Mouse (Mus musculus): ENCODE data around the gene Atp13a1. TPM values are rescaled to one million over a fixed set of nuclear protein-coding genes. Genes with fewer than 3 reads are reported as not detected.

Atp13a1 gene
- polyA plus RNA-seq, 1 experiment from 2014 or later: 51.9 TPM

DNA sequence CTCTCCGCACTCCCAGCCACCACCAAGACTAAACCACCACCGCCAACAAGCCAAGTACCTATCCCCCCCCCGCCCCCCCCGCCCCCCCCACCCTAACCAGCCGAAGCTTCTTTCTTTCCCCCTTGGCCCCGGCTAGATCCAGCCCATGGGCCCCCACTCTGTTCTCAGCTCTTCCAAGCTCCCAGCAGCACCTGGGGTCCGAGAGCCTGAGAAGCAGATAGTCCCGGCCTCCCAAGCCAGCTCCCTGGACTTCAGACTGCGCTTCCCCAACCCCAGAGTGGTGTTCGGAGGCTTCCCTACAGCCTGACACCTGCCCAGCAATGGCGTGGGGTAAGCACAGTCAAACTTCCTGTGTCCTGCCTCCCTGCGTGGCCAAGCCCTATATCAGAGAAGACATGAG lies 13.9 kb upstream of the Atp13a1 start:
- peaks cover 12% of the 10 kb centered on the region for H3K4me1 ChIP-seq

GRCm38 (mm10) chr8:69789105-69789504 lies 1.9 kb upstream of the Atp13a1 start:
- no peak overlapping the region for H3K27ac ChIP-seq (replicated peaks)
- H3K4me1 ChIP-seq: peaks cover 25% of the 10 kb centered on the region
- no peak for ATAC-seq (ENCODE audit: insufficient number of reproducible peaks, low FRiP score, low TSS enrichment, low read depth)
- peaks cover 5% of the 10 kb centered on the region; the same call in 1 of the 2 replicates for H3K36me3 ChIP-seq
- no peak overlapping the region for H3K9ac ChIP-seq
- H3K4me2 ChIP-seq (replicated peaks): no peak overlapping the region
- no peaks in the 10 kb centered on the region for H3K9me3 ChIP-seq (replicated peaks)
- H3K27me3 ChIP-seq: no peaks in the 10 kb centered on the region
- WGBS: 89% methylated on average over 5 of the region's 5 CpGs
- H3K4me3 ChIP-seq (replicated peaks): no peak overlapping the region

More for the DNA sequence above, 13.9 kb upstream of the Atp13a1 start:
- Histone ChIP-seq H3K9me3 (replicated peaks) (no peaks in the 10 kb centered on the region), H3K4me3 (replicated peaks) (no peak overlapping the region), H3K9ac (no peak overlapping the region), H3K27me3 (no peaks in the 10 kb centered on the region), H3K4me2 (replicated peaks) (no peak overlapping the region), H3K36me3 (no peaks in the 10 kb centered on the region), H3K27ac (replicated peaks) (no peak overlapping the region)
- WGBS: 67% methylated on average over 8 of the region's 12 CpGs
- ATAC-seq (ENCODE audit: insufficient number of reproducible peaks, low FRiP score, low TSS enrichment, low read depth): no peak

GRCm38 (mm10) chr8:69789731-69790130 lies 1.2 kb upstream of the Atp13a1 start:
- Histone ChIP-seq H3K36me3 (peaks cover 11% of the 10 kb centered on the region), H3K27me3 (no peaks in the 10 kb centered on the region), H3K9me3 (replicated peaks) (no peaks in the 10 kb centered on the region), H3K4me1 (peaks cover 25% of the 10 kb centered on the region), H3K27ac (replicated peaks) (peak overlapping the region; percentile 89; the same call in 1 of the 2 replicates), H3K4me2 (replicated peaks) (no peak overlapping the region), H3K4me3 (replicated peaks) (peak overlapping the region; percentile 100; the same call in 1 of the 2 replicates), H3K9ac (no peak overlapping the region)
- WGBS: 58% methylated on average over 5 of the region's 5 CpGs
- ATAC-seq (ENCODE audit: insufficient number of reproducible peaks, low FRiP score, low TSS enrichment, low read depth): no peak

GRCm38 (mm10) chr8:69790364-69790763 lies 599 bp upstream of the Atp13a1 start:
- Histone ChIP-seq H3K9me3 (replicated peaks) (no peaks in the 10 kb centered on the region), H3K4me3 (replicated peaks) (peak overlapping the region; percentile 100), H3K4me1 (peaks cover 25% of the 10 kb centered on the region), H3K9ac (peak overlapping the region; percentile 81; the same call in 1 of the 2 replicates), H3K4me2 (replicated peaks) (peak overlapping the region; percentile 77), H3K36me3 (peaks cover 17% of the 10 kb centered on the region), H3K27me3 (no peaks in the 10 kb centered on the region), H3K27ac (replicated peaks) (peak overlapping the region; percentile 89; the same call in 1 of the 2 replicates)
- WGBS: 28% methylated on average over 11 of the region's 11 CpGs
- ATAC-seq (ENCODE audit: insufficient number of reproducible peaks, low FRiP score, low TSS enrichment, low read depth): no peak

DNA sequence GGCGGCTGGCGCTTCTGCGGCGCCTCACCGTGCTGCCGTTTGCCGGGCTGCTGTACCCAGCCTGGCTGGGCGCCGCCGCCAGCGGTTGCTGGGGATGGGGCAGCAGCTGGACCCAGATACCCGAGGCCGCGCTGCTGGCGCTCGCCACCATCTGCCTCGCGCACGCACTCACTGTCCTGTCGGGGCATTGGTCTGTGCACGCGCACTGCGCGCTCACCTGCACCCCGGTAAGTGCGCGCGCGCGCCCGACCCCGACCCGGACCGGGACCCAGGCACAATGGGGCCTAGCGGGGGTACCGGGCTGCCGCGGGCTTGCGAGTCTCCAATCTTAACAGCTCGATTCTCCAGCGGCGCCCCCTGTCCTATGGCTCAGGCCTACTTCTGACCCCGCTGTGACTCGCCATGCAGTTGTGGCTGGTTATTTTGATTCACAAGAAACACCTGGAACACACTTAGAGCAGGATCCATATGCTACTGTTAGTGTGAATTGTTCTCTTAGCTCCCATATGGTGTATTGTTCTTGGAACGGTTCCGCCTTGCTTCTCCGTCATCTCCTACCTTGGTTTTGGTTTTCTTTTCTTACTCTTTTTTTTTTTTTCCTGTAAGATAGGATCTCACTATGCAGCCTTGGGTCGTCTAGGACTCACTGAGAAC lies 579 bp downstream of the Atp13a1 start:
- Histone ChIP-seq H3K4me1 (peaks cover 25% of the 10 kb centered on the region), H3K4me2 (replicated peaks) (peak overlapping the region; percentile 77), H3K9me3 (replicated peaks) (no peaks in the 10 kb centered on the region), H3K9ac (peak overlapping the region; percentile 81), H3K4me3 (replicated peaks) (peak overlapping the region; percentile 100), H3K36me3 (peaks cover 28% of the 10 kb centered on the region), H3K27ac (replicated peaks) (peak overlapping the region; percentile 89), H3K27me3 (no peaks in the 10 kb centered on the region)
- peak; percentile 68 for ATAC-seq (ENCODE audit: insufficient number of reproducible peaks, low FRiP score, low TSS enrichment, low read depth)
- WGBS: under 1% methylated on average over 43 of the region's 48 CpGs

- peaks cover 25% of the 10 kb centered on the region for H3K4me1 ChIP-seq
- H3K36me3 ChIP-seq: peaks cover 50% of the 10 kb centered on the region
- H3K4me3 ChIP-seq (replicated peaks): no peak overlapping the region
- no peaks in the 10 kb centered on the region for H3K27me3 ChIP-seq
- ATAC-seq (ENCODE audit: insufficient number of reproducible peaks, low FRiP score, low TSS enrichment, low read depth): no peak
- no peak overlapping the region for H3K4me2 ChIP-seq (replicated peaks)
- no peak overlapping the region for H3K27ac ChIP-seq (replicated peaks)
- no peak overlapping the region for H3K9ac ChIP-seq
- WGBS: 87% methylated on average over 4 of the region's 4 CpGs
- no peaks in the 10 kb centered on the region for H3K9me3 ChIP-seq (replicated peaks)
Measured at GRCm38 (mm10) chr8:69793666-69794065, 2.7 kb downstream of the Atp13a1 start.

DNA sequence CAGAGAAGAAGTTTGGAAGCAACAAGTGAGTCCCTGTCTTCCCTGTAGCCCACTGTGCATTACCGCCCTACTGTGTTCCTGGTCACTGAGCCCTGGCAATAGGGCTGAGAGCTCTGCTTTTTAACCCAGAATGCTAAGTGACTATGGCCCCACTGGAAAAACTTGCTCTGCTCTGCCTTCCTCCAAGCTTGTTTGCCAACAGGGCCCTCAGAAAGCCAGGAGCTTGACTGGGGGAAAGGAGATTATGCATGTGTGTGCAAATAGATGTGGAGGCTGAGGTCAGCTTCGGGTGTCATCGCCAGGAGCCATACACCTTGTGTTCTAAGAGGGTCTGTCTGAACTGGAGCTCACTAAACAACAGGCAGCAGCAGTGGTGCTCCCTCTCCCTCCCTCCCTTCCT lies 3.1 kb downstream of the Atp13a1 start:
- ATAC-seq (ENCODE audit: insufficient number of reproducible peaks, low FRiP score, low TSS enrichment, low read depth): no peak
- Histone ChIP-seq H3K4me2 (replicated peaks) (no peak overlapping the region), H3K4me3 (replicated peaks) (no peak overlapping the region), H3K9me3 (replicated peaks) (no peaks in the 10 kb centered on the region), H3K9ac (no peak overlapping the region), H3K27ac (replicated peaks) (no peak overlapping the region), H3K27me3 (no peaks in the 10 kb centered on the region), H3K4me1 (peaks cover 25% of the 10 kb centered on the region), H3K36me3 (peaks cover 54% of the 10 kb centered on the region)
- WGBS: 86% methylated on average over 3 of the region's 3 CpGs

- no peak overlapping the region for H3K9ac ChIP-seq
- no peak for ATAC-seq (ENCODE audit: insufficient number of reproducible peaks, low FRiP score, low TSS enrichment, low read depth)
- no peaks in the 10 kb centered on the region for H3K27me3 ChIP-seq
- no peak overlapping the region for H3K4me3 ChIP-seq (replicated peaks)
- H3K36me3 ChIP-seq: peaks cover 62% of the 10 kb centered on the region
- H3K9me3 ChIP-seq (replicated peaks): no peaks in the 10 kb centered on the region
- H3K4me2 ChIP-seq (replicated peaks): no peak overlapping the region
- H3K4me1 ChIP-seq: peaks cover 23% of the 10 kb centered on the region
- no peak overlapping the region for H3K27ac ChIP-seq (replicated peaks)
- 93% methylated on average over 6 of the region's 6 CpGs for WGBS
Measured at GRCm38 (mm10) chr8:69794901-69795300, 3.9 kb downstream of the Atp13a1 start.

- H3K4me2 ChIP-seq (replicated peaks): no peak overlapping the region
- no peaks in the 10 kb centered on the region for H3K27me3 ChIP-seq
- peaks cover 16% of the 10 kb centered on the region for H3K4me1 ChIP-seq
- no peak for ATAC-seq (ENCODE audit: insufficient number of reproducible peaks, low FRiP score, low TSS enrichment, low read depth)
- peaks cover 79% of the 10 kb centered on the region for H3K36me3 ChIP-seq
- WGBS: 92% methylated on average over 16 of the region's 16 CpGs
- H3K27ac ChIP-seq (replicated peaks): no peak overlapping the region
- no peaks in the 10 kb centered on the region for H3K9me3 ChIP-seq (replicated peaks)
- H3K9ac ChIP-seq: no peak overlapping the region
- no peak overlapping the region for H3K4me3 ChIP-seq (replicated peaks)
Measured at GRCm38 (mm10) chr8:69796721-69797345, 5.9 kb downstream of the Atp13a1 start.

DNA sequence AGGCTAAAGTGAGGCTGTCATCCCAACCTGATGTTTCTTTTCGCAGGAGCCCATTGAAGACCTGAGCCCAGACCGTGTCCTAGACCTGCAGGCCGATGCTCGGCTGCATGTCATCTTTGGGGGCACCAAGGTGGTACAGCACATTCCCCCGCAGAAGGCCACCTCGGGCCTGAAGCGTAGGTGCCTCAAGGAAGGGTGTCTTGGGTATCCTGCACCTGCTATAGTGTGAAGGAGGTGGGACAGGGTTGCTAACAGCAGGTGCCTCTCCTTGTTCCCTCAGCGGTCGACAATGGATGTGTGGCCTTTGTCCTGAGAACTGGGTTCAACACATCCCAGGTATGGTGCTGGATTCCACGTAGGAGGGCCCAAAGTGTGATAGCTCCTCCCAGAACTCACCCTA lies 6.7 kb downstream of the Atp13a1 start:
- Histone ChIP-seq H3K27me3 (no peaks in the 10 kb centered on the region), H3K27ac (replicated peaks) (no peak overlapping the region), H3K9me3 (replicated peaks) (no peaks in the 10 kb centered on the region), H3K4me3 (replicated peaks) (no peak overlapping the region), H3K36me3 (peaks cover 87% of the 10 kb centered on the region), H3K4me1 (peaks cover 8% of the 10 kb centered on the region), H3K9ac (no peak overlapping the region), H3K4me2 (replicated peaks) (no peak overlapping the region)
- 91% methylated on average over 10 of the region's 10 CpGs for WGBS
- ATAC-seq (ENCODE audit: insufficient number of reproducible peaks, low FRiP score, low TSS enrichment, low read depth): no peak

DNA sequence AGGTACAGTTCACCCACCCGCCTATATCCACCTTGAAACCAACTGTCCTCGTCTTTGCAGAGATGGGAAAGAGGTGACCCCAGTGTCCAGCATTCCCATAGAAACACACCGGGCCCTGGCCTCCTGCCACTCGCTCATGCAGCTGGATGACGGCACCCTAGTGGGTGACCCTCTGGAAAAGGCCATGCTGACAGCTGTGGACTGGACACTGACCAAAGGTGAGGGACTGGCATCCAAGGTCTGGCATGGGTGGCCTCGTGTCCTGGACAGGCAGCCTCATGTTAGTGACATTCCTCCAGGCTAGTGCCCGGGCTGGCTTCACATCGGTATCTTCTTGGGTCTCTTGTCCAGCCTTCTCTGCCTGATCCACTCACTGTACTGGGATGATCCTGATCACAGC lies 8.3 kb downstream of the Atp13a1 start:
- WGBS: 92% methylated on average over 8 of the region's 8 CpGs
- Histone ChIP-seq H3K27me3 (no peaks in the 10 kb centered on the region), H3K27ac (replicated peaks) (no peak overlapping the region), H3K36me3 (peaks cover 97% of the 10 kb centered on the region), H3K4me1 (no peaks in the 10 kb centered on the region), H3K9me3 (replicated peaks) (no peaks in the 10 kb centered on the region), H3K4me2 (replicated peaks) (no peak overlapping the region), H3K9ac (no peak overlapping the region), H3K4me3 (replicated peaks) (no peak overlapping the region)
- no peak for ATAC-seq (ENCODE audit: insufficient number of reproducible peaks, low FRiP score, low TSS enrichment, low read depth)
